23 mouse cellular contexts compared by ENCODE assay signal in the genomic region with DNA sequence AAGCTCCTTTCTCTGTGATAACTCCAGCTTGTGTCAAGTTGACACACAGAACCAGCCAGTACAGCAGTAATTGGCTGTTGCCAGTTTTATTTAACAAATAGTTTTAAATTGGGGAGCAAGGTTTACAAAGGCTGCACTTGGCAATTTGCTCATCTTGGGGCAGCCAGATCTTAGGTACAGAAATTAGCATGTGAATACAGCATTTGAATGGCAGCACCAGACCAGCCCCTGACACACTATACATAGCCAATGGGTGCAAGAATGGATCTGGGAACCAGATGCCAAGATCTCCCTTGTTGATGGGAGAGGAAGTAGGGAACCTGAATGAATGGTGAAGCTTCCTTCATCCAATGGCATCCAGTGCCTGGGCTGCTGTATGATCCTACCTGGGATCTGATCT. TPM values are rescaled to one million over a fixed set of nuclear protein-coding genes. Genes with fewer than 3 reads are reported as not detected.
DNase-seq lines count a peak whose midpoint lies in the region; ATAC-seq and TF ChIP-seq lines count a peak whose summit lies in the region.
"Had no signal": no experiment of that assay in that cellular context is flagged by ENCODE, and none has a peak within 500 bp of the region (broad histone marks: within the 10 kb centered on the region; RNA-seq: fewer than 3 reads in every experiment).

No protein-coding gene starts in this region.

- DNase-seq in forebrain, embryonic 11.5 days (ENCODE audit: low spot score): no peak
- DNase-seq in forebrain, embryonic 10.5 days (ENCODE audit: extremely low spot score, low spot score): no peak
- DNase-seq in R1 (ENCODE audit: low read depth, low spot score): peak; percentile 63
- peak; percentile 90 for DNase-seq in brain, embryonic 14.5 days (ENCODE audit: low read depth)
- no peak for DNase-seq in gastrocnemius, adult 18-20 months (ENCODE audit: low spot score)
- no peak for DNase-seq in left cerebral cortex, adult 2 months (ENCODE audit: extremely low spot score in 1 of 2, low spot score in 2 of 2)
- DNase-seq in kidney, adult 9 months: no peak
- DNase-seq: adrenal gland, adult 2 months; adrenal gland, postnatal 25 days; cerebellum, adult 18-20 months; cerebellum, adult 9-10 months; cerebellum, postnatal 14 days; gastrocnemius, postnatal 10 days; gastrocnemius, postnatal 36 days; heart, adult 2 months; heart, postnatal 14 days; heart, postnatal 4 days; kidney, adult 2 months had no signal

- 0 out of 2 replicates have a peak, but pooled peaks have one; percentile 21 for ATAC-seq in forebrain, embryonic 11.5 days (replicated peaks; ENCODE audit: low FRiP score)
- ATAC-seq in forebrain, embryonic 15.5 days (replicated peaks): peak; percentile 84
- ATAC-seq: intestine, postnatal 0 days had no signal

- H3K27ac ChIP-seq in forebrain, embryonic 11.5 days (ENCODE audit: low read depth, low read length): no peak overlapping the region
- H3K27ac ChIP-seq in forebrain, embryonic 10.5 days: no peak overlapping the region
- no peak overlapping the region for H3K27ac ChIP-seq in forebrain, embryonic 15.5 days (replicated peaks)
- no peak overlapping the region for H3K27ac ChIP-seq in left cerebral cortex, adult 2 months
- H3K27ac ChIP-seq: heart, adult 2 months; heart, embryonic 10.5 days; heart, embryonic 13.5 days; hindbrain, embryonic 15.5 days had no signal

- H3K9me3 ChIP-seq in forebrain, embryonic 11.5 days (ENCODE audit: control insufficient read depth, low read length): no peaks in the 10 kb centered on the region
- no peaks in the 10 kb centered on the region for H3K9me3 ChIP-seq in forebrain, embryonic 10.5 days
- H3K9me3 ChIP-seq in forebrain, embryonic 15.5 days: no peaks in the 10 kb centered on the region
- H3K9me3 ChIP-seq: heart, embryonic 10.5 days; heart, embryonic 13.5 days; hindbrain, embryonic 15.5 days had no signal

- no peak overlapping the region for H3K4me3 ChIP-seq in forebrain, embryonic 11.5 days (ENCODE audit: low read depth, low read length)
- no peak overlapping the region for H3K4me3 ChIP-seq in forebrain, embryonic 10.5 days
- H3K4me3 ChIP-seq in forebrain, embryonic 15.5 days: no peak overlapping the region
- no peak overlapping the region for H3K4me3 ChIP-seq in left cerebral cortex, adult 2 months
- H3K4me3 ChIP-seq: heart, adult 2 months; heart, embryonic 10.5 days; heart, embryonic 13.5 days; hindbrain, embryonic 15.5 days had no signal

- no peak for TF ChIP-seq CTCF in brain, embryonic 14.5 days (IDR thresholded peaks at IDR 0.05; ENCODE audit: borderline replicate concordance, extremely low read depth, insufficient read depth, insufficient read length)
- TF ChIP-seq CTCF in left cerebral cortex, adult 2 months (IDR thresholded peaks at IDR 0.05): no peak

- TF ChIP-seq POLR2A in brain, embryonic 14.5 days (IDR thresholded peaks at IDR 0.05; ENCODE audit: borderline replicate concordance, extremely low read depth, insufficient read depth, insufficient read length, poor library complexity, severe bottlenecking): no peak

- no peak overlapping the region for H3K9ac ChIP-seq in forebrain, embryonic 11.5 days (ENCODE audit: low read length)
- H3K9ac ChIP-seq in forebrain, embryonic 15.5 days (replicated peaks): no peak overlapping the region
- H3K9ac ChIP-seq: heart, embryonic 13.5 days; hindbrain, embryonic 15.5 days had no signal

- H3K4me1 ChIP-seq in forebrain, embryonic 11.5 days (replicated peaks; ENCODE audit: control insufficient read depth, insufficient read depth, low read length): peaks cover 3% of the 10 kb centered on the region; the same call in 1 of the 2 replicates
- peaks cover 17% of the 10 kb centered on the region for H3K4me1 ChIP-seq in forebrain, embryonic 10.5 days
- H3K4me1 ChIP-seq in forebrain, embryonic 15.5 days: peaks cover 10% of the 10 kb centered on the region
- H3K4me1 ChIP-seq: heart, embryonic 10.5 days; heart, embryonic 13.5 days had no signal

- no peak overlapping the region for H3K4me2 ChIP-seq in forebrain, embryonic 11.5 days (ENCODE audit: low read depth, low read length, severe bottlenecking)
- H3K4me2 ChIP-seq in forebrain, embryonic 15.5 days (replicated peaks): no peak overlapping the region
- H3K4me2 ChIP-seq: heart, embryonic 13.5 days; hindbrain, embryonic 15.5 days had no signal

- no peaks in the 10 kb centered on the region for H3K27me3 ChIP-seq in forebrain, embryonic 11.5 days (ENCODE audit: control insufficient read depth, insufficient read depth, low read length)
- H3K27me3 ChIP-seq in forebrain, embryonic 10.5 days (ENCODE audit: poor library complexity, severe bottlenecking): no peaks in the 10 kb centered on the region
- H3K27me3 ChIP-seq in forebrain, embryonic 15.5 days: no peaks in the 10 kb centered on the region
- H3K27me3 ChIP-seq: heart, embryonic 13.5 days; hindbrain, embryonic 15.5 days had no signal

- intact Hi-C loops in left cerebral cortex, adult 2 months (cut with DNase I): loop anchor here (10.0 kb wide), 1 partner anchor 419 kb away; no protein-coding TSS in a partner anchor

- no peaks in the 10 kb centered on the region for H3K36me3 ChIP-seq in forebrain, embryonic 11.5 days (ENCODE audit: control insufficient read depth, insufficient read depth, low read length)
- H3K36me3 ChIP-seq in forebrain, embryonic 10.5 days (replicated peaks): no peaks in the 10 kb centered on the region
- H3K36me3 ChIP-seq in forebrain, embryonic 15.5 days: no peaks in the 10 kb centered on the region
- H3K36me3 ChIP-seq: heart, embryonic 10.5 days; heart, embryonic 13.5 days; hindbrain, embryonic 15.5 days had no signal

RNA-seq across cellular contexts. Expression of gene Parp12, which starts 44.0 kb away (rescaled TPM):
- 2.6 and 3.1 TPM in 2 replicates for polyA plus RNA-seq in forebrain, embryonic 11.5 days (2014; fragmentation: Nextera tagmentation; extraction: Ambion mirVana)
- 0.50 and 0.62 TPM in 2 replicates for polyA plus RNA-seq in forebrain, embryonic 10.5 days (2016; fragmentation: Nextera tagmentation; extraction: Ambion mirVana)
- polyA plus RNA-seq in brain, embryonic 14.5 days (2012; rRNA removed): 4.2 and 4.3 TPM in 2 replicates
- polyA plus RNA-seq in forebrain, embryonic 15.5 days (2015; fragmentation: Nextera tagmentation; extraction: Ambion mirVana): 2.5 and 2.9 TPM in 2 replicates
- 1 to 10 TPM; 3.1 to 3.4 TPM for total RNA-seq in gastrocnemius, adult 18-20 months (2021)
- total RNA-seq in left cerebral cortex, adult 2 months (2021): 1 to 10 TPM; 5.2 to 5.5 TPM

Comparison
In these comparisons a context has a peak if more than half of its experiments do, and no peak if none do; other contexts are left out.
1. DNase-seq: peak in R1 (single experiment) and brain, embryonic 14.5 days (single experiment); none in forebrain, embryonic 11.5 days (single experiment), forebrain, embryonic 10.5 days (single experiment), gastrocnemius, adult 18-20 months (single experiment), left cerebral cortex, adult 2 months (0 of 2) and kidney, adult 9 months (single experiment).